Mouse (Mus musculus) heart, adult 18-20 months (tissue): ENCODE measurements around the gene M1ap. TPM values are rescaled to one million over a fixed set of nuclear protein-coding genes. Genes with fewer than 3 reads are reported as not detected.
A peak's percentile ranks its signal among the peaks of the same experiment; 100 is the strongest.

Source experiments
- DNase-seq, 2 experiments: peaks; one replicate each; pipeline ENCODE4 v3.0.0; 2021 to 2022; ENCODE audit warnings: mixed read lengths in 1 of 2
- microRNA-seq, 2 experiments: library from miRNA; unstranded; fragments of <30 nt; microRNA quantifications; one replicate each; pipeline ENCODE4 v1.2.0; 2022
- total RNA-seq, 2 experiments: library from RNA; stranded (reverse); gene quantifications; 2 replicates each; pipeline ENCODE4 v1.2.3; 2021

Gene M1ap
- total RNA-seq, 2 experiments from 2014 or later = 0.36 TPM; not detected in 1

- peak; percentile 40 to 64 for DNase-seq
Measured at GRCm38 (mm10) chr6:83077630-83078323, 131.1 kb downstream of the M1ap start, which contains the start of gene Pcgf1. TSS of gene Pcgf1 (plus strand) at chr6:83077869.

- peak; percentile 99 to 100 for DNase-seq
Measured at GRCm38 (mm10) chr6:83078324-83078858, 131.7 kb downstream of the M1ap start.

Small RNA genes within 50 kb of the gene (microRNA-seq; reads per million reads assigned to microRNA genes)
- 0 to 0.27 reads per million in 2 experiments for gene Mir7040

Other genes starting within 250 kb of the M1ap start
- 10 to 100 TPM; 20.2 to 20.3 TPM for gene Pole4, start 241.5 kb upstream of the M1ap start, total RNA-seq
- 100 to 1,000 TPM; 338 to 357 TPM for gene Hk2, start 172.4 kb upstream of the M1ap start, total RNA-seq
- gene Sema4f, start 7.1 kb upstream of the M1ap start, total RNA-seq = under 1 TPM; 0.12 to 0.15 TPM
- 1 to 10 TPM; 2.7 to 4.7 TPM for gene Dok1, start 86.6 kb downstream of the M1ap start, total RNA-seq
- 1 to 10 TPM; 1.7 to 2.3 TPM for gene Loxl3, start 87.3 kb downstream of the M1ap start, total RNA-seq
- gene Aup1, start 107.6 kb downstream of the M1ap start, total RNA-seq = 10 to 100 TPM; 76.3 to 77.2 TPM
- gene Htra2, start 108.4 kb downstream of the M1ap start, total RNA-seq = 10 to 100 TPM; 31.2 to 32.7 TPM
- under 1 TPM; 0.20 to 0.87 TPM for gene Dqx1, start 110.9 kb downstream of the M1ap start, total RNA-seq
- gene Tlx2, start 123.4 kb downstream of the M1ap start, total RNA-seq = not detected
- 1 to 10 TPM; 7.4 to 9.6 TPM for gene Pcgf1, start 131.0 kb downstream of the M1ap start, total RNA-seq
- gene Lbx2, start 139.5 kb downstream of the M1ap start, total RNA-seq = 1 to 10 TPM; 1.3 to 1.5 TPM
- gene Ccdc142, start 154.7 kb downstream of the M1ap start, total RNA-seq = 1 to 10 TPM; 1.3 to 1.5 TPM
- 1 to 10 TPM in 1 of 2 experiments, under 1 TPM in 1; 0.89 to 1.2 TPM for gene Gm42688, start 154.7 kb downstream of the M1ap start, total RNA-seq
- 100 to 1,000 TPM; 124 to 135 TPM for gene Mrpl53, start 162.1 kb downstream of the M1ap start, total RNA-seq
- 10 to 100 TPM in 1 of 2 experiments, 1 to 10 TPM in 1; 9.3 to 10.3 TPM for gene Mogs, start 168.6 kb downstream of the M1ap start, total RNA-seq
- gene Wbp1, start 174.7 kb downstream of the M1ap start, total RNA-seq = 10 to 100 TPM; 68.8 to 74.6 TPM
- gene Ino80b, start 178.5 kb downstream of the M1ap start, total RNA-seq = 10 to 100 TPM; 11.9 to 15.7 TPM
- gene Rtkn, start 188.6 kb downstream of the M1ap start, total RNA-seq = 1 to 10 TPM; 3.5 to 5.9 TPM
- gene Wdr54, start 209.5 kb downstream of the M1ap start, total RNA-seq = 1 to 10 TPM; 1.6 to 1.8 TPM
- under 1 TPM; 0.12 to 0.18 TPM for gene 1700003E16Rik, start 209.5 kb downstream of the M1ap start, total RNA-seq
- 100 to 1,000 TPM; 130 to 133 TPM for gene Dctn1, start 219.0 kb downstream of the M1ap start, total RNA-seq